In genomic region chr10:77506526-77506925, GRCm38 (mm10) we compare ENCODE assay signal across 13 mouse cellular contexts. TPM values are rescaled to one million over a fixed set of nuclear protein-coding genes. Genes with fewer than 3 reads are reported as not detected.
DNase-seq lines count a peak whose midpoint lies in the region; ATAC-seq and TF ChIP-seq lines count a peak whose summit lies in the region.
"Had no signal": no experiment of that assay in that cellular context is flagged by ENCODE, and none has a peak within 500 bp of the region (broad histone marks: within the 10 kb centered on the region; RNA-seq: fewer than 3 reads in every experiment).

No protein-coding gene starts in this region.

- no peak for DNase-seq in cerebellum, postnatal 4 days (ENCODE audit: low spot score in 2 of 2)
- DNase-seq in lung, postnatal 0 days (ENCODE audit: low spot score), result no peak
- DNase-seq in lung, postnatal 36 days, result no peak
- peak; percentile 81 for DNase-seq in kidney, adult 9 months
- DNase-seq in urinary bladder, postnatal 25 days (ENCODE audit: low spot score), result no peak
- no peak for DNase-seq in ovary, adult 18-20 months (ENCODE audit: low spot score)
- DNase-seq in embryo, embryonic 11 days, result no peak
- DNase-seq: lung, adult 2 months had no signal

- H3K4me2 ChIP-seq in lung, postnatal 0 days (replicated peaks; ENCODE audit: low read depth, low read length), result no peak overlapping the region
- H3K4me2 ChIP-seq: intestine, embryonic 15.5 days; limb, embryonic 13.5 days had no signal

- peak; percentile 46 for ATAC-seq in cerebellum, adult (ENCODE audit: insufficient number of reproducible peaks, low FRiP score, low TSS enrichment)
- ATAC-seq in lung, postnatal 0 days, result no peak
- ATAC-seq: intestine, embryonic 15.5 days had no signal

- H3K4me3 ChIP-seq in lung, postnatal 0 days (ENCODE audit: low read depth, low read length), result no peak overlapping the region
- H3K4me3 ChIP-seq: intestine, embryonic 15.5 days; limb, embryonic 13.5 days had no signal

- no peak for TF ChIP-seq CTCF in lung, postnatal 0 days (IDR thresholded peaks at IDR 0.05)

- no peaks in the 10 kb centered on the region for H3K9me3 ChIP-seq in lung, postnatal 0 days (ENCODE audit: low read length)
- H3K9me3 ChIP-seq: intestine, embryonic 15.5 days; limb, embryonic 13.5 days; megakaryocyte, embryonic 14.5 days had no signal

- H3K27me3 ChIP-seq in lung, postnatal 0 days (replicated peaks; ENCODE audit: insufficient read depth, low read length), result no peaks in the 10 kb centered on the region
- H3K27me3 ChIP-seq: intestine, embryonic 15.5 days; limb, embryonic 13.5 days; megakaryocyte, embryonic 14.5 days had no signal

- H3K9ac ChIP-seq in lung, postnatal 0 days (replicated peaks; ENCODE audit: low read depth), result no peak overlapping the region
- H3K9ac ChIP-seq: intestine, embryonic 15.5 days; limb, embryonic 13.5 days had no signal

- H3K4me1 ChIP-seq in lung, postnatal 0 days (ENCODE audit: insufficient read depth, low read depth, low read length), result no peaks in the 10 kb centered on the region

- no peak for TF ChIP-seq EP300 in lung, postnatal 0 days (IDR thresholded peaks at IDR 0.05)

- H3K27ac ChIP-seq in lung, postnatal 0 days (ENCODE audit: low read length), result peak overlapping the region; percentile 47; the same call in 1 of the 2 replicates
- H3K27ac ChIP-seq: intestine, embryonic 15.5 days; limb, embryonic 13.5 days; stomach, postnatal 0 days had no signal

- WGBS in lung, postnatal 0 days, result 77% methylated on average over 5 of the region's 5 CpGs

- 0 out of 2 replicates have a peak, but pooled peaks cover 3% of the 10 kb centered on the region for H3K36me3 ChIP-seq in lung, postnatal 0 days (ENCODE audit: insufficient read depth, low read length)

RNA-seq across cellular contexts. Expression of gene Fam207a, which starts 9.1 kb away (rescaled TPM):
- polyA plus RNA-seq in lung, postnatal 0 days (2015; fragmentation: Nextera tagmentation; extraction: Ambion mirVana), result 26.8 and 27.2 TPM in 2 replicates

RNA-seq across cellular contexts. Expression of gene Itgb2, which starts 23.5 kb away (rescaled TPM):
- 19.1 and 21.1 TPM in 2 replicates for polyA plus RNA-seq in lung, postnatal 0 days (2015; fragmentation: Nextera tagmentation; extraction: Ambion mirVana)
